Mouse (Mus musculus) bone marrow macrophage, adult 2 months (primary cell): Measurements from ENCODE around the gene Smarcd3. TPM values are rescaled to one million over a fixed set of nuclear protein-coding genes. Genes with fewer than 3 reads are reported as not detected.

Experiments
- H3K27ac ChIP-seq: 2 replicates; pipeline ENCODE4 v1.5.1; 2012; ENCODE audit warnings: low read depth, low read length; ENCODE audit not compliant: insufficient read depth
- H3K4me1 ChIP-seq: 2 replicates; pipeline ENCODE4 v1.6.1; 2012; ENCODE audit warnings: low read length; ENCODE audit not compliant: control insufficient read depth, insufficient read depth
- H3K4me3 ChIP-seq: 2 replicates; pipeline ENCODE4 v1.5.1; 2012; ENCODE audit warnings: mild to moderate bottlenecking, low read length, moderate library complexity; ENCODE audit not compliant: insufficient read depth
- CTCF ChIP-seq: IDR thresholded peaks from 2 replicates; pipeline ENCODE4 v1.5.1; 2012; ENCODE audit warnings: low read depth, mild to moderate bottlenecking, low read length, moderate library complexity
- POLR2A ChIP-seq: IDR thresholded peaks from 2 replicates; pipeline ENCODE4 v1.6.1; 2012; ENCODE audit warnings: mild to moderate bottlenecking, low read depth, low read length, borderline replicate concordance
- polyA plus RNA-seq: library from polyadenylated mRNA; stranded (reverse); fragments of >200 nt; gene quantifications from 2 replicates; pipeline ENCODE4 v1.2.4, GENCODE M21; 2012; ENCODE audit not compliant: missing spikeins, insufficient read depth, insufficient read length

The Smarcd3 gene
- polyA plus RNA-seq, 1 experiment = not detected

GRCm38 (mm10) chr5:24598570-24599006 is 25.6 kb downstream of the Smarcd3 start:
- Histone ChIP-seq H3K27ac (no peak overlapping the region), H3K4me1 (peaks cover 10% of the 10 kb centered on the region), H3K4me3 (no peak overlapping the region)
- TF ChIP-seq POLR2A = no peak
- peak; percentile 29 for TF ChIP-seq CTCF

DNA sequence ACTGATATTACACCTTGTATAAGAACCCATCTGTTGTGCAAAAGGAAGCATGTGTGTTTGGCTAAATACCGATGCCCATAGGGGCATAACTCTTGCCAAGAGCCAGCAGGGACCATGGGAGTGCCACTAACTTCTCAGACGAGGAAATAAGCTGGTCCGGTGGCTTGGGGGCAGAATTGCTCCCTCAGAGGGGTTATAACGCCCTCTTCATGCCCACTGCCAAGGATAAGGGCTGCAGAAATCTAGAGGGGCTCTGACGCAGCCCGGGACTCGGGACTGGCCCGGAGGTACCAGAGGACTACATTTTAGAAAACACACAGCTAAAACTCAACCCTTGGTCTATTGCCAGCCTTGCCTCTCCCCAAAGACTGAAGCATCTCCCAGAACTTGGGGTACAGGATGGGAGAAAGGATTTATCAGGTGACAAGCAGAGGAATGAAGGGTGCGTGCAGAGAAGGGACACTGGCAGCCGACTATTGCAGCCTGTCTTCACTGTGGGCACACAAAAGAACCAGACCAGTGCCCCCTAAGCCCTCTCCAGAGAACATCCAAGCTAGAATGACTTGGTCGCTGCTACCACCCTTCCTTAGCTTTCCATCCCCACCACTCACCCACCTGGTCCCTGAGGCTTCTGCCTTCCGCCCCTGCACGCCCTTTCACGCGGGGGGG is 26.2 kb downstream of the Smarcd3 start:
- TF ChIP-seq POLR2A = no peak
- no peak for TF ChIP-seq CTCF
- H3K27ac ChIP-seq = no peak overlapping the region
- H3K4me3 ChIP-seq = no peak overlapping the region
- peaks cover 10% of the 10 kb centered on the region for H3K4me1 ChIP-seq

GRCm38 (mm10) chr5:24597221-24597728 is 26.9 kb downstream of the Smarcd3 start:
- no peak overlapping the region for H3K27ac ChIP-seq
- TF ChIP-seq CTCF (no peak), POLR2A (no peak)
- peak overlapping the region; percentile 36 for H3K4me3 ChIP-seq
- H3K4me1 ChIP-seq = peaks cover 10% of the 10 kb centered on the region

DNA sequence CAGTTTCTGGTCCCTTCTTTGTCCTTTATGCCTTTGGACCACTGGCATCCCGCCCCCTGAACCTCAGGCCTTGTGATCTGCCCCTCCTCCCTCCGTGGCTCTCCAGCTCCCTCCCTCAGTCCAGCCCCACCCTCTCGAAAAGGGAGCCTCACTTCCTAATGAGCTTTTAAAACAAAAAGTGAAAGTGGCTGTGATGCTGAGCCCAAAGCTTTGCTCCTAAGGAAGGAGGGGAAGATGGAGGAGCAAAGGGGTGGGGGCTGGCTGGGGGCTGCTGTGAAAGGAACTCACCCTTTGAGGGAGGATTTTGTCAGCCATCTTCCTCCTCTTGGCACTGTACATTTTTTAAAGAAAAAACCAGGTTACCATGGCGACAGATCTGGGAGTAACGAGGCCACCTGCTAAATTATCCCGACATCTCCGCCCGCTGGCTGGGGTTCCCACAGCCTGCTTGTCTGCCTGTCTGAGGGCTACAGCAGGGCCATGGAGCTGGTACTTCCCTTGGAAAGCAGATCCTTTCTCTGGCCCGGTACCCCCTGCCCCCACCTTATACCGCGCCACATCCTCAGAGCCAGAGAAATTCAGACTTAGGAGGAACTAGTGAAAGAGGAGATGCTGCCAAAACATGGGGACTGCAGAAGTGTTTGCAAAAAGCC is 27.6 kb downstream of the Smarcd3 start:
- H3K4me1 ChIP-seq = peaks cover 10% of the 10 kb centered on the region
- no peak for TF ChIP-seq POLR2A
- no peak; the same call in 1 of the 2 replicates for TF ChIP-seq CTCF

DNA sequence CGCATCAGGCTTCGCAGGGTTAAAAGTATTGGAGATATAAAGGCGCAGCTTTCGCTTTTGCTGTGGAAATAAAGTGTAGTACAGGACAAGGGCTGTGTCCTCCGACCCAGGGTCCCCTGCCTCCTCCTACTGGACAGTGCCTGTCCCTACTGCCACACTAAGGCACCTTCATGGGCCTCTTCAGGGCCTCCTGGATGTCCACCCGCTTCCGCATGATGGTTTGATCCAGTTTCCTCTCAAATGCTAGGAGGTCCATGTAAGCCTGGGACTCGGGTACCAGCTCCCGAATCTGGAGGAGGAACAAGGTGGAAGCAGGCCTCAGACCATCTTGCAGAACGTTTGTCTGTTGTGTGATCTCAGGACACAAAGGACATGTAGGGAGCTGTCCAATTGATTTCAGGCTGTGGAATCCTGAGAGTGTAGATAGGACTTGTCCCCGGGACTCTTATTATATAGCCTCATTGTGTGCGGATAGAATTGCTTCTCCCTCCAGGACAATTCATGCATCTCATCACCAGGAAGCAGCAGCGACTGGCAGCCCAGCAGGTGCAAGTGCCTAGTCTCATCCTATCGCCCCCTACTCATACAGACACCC is 28.3 kb downstream of the Smarcd3 start:
- TF ChIP-seq POLR2A = no peak
- TF ChIP-seq CTCF = no peak
- Histone ChIP-seq H3K4me1 (peaks cover 10% of the 10 kb centered on the region), H3K4me3 (no peak overlapping the region)

More for the DNA sequence above, 27.6 kb downstream of the Smarcd3 start:
- Histone ChIP-seq H3K4me3 (peak overlapping the region; percentile 36), H3K27ac (no peak overlapping the region)

GRCm38 (mm10) chr5:24595261-24595660 is 28.9 kb downstream of the Smarcd3 start:
- H3K27ac ChIP-seq = no peak overlapping the region
- H3K4me1 ChIP-seq = peaks cover 10% of the 10 kb centered on the region
- H3K4me3 ChIP-seq = no peak overlapping the region
- TF ChIP-seq CTCF (no peak), POLR2A (no peak)

More for the DNA sequence above, 28.3 kb downstream of the Smarcd3 start:
- no peak overlapping the region for H3K27ac ChIP-seq

- Histone ChIP-seq H3K27ac (no peak overlapping the region), H3K4me3 (no peak overlapping the region), H3K4me1 (peaks cover 10% of the 10 kb centered on the region)
- TF ChIP-seq POLR2A (no peak), CTCF (no peak)
These were observed 29.9 kb downstream of the Smarcd3 start for GRCm38 (mm10) chr5:24594346-24594745.

DNA sequence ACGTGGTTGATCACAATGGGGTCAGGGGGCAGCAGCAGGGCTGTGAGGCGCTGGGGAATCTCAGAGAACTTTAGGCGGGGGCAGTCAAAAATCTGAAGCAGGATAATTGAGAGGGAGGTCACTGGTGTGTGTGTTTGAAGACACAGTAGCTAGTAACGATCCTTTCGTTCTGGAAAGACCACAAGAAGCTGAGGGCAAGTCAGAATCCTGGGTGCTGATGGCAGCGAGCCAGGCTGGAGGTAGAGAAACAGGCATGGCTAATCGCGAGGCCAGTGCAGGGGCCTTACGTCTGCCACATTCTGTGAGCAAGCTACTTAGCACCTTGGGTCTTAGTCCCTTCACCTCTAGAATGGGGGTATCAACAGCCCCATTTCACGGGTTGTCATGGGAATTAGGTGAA is 30.3 kb downstream of the Smarcd3 start:
- no peak overlapping the region for H3K27ac ChIP-seq
- H3K4me3 ChIP-seq = no peak overlapping the region
- H3K4me1 ChIP-seq = peaks cover 10% of the 10 kb centered on the region
- no peak for TF ChIP-seq CTCF
- TF ChIP-seq POLR2A = no peak

- Histone ChIP-seq H3K4me3 (no peak overlapping the region), H3K4me1 (peaks cover 12% of the 10 kb centered on the region), H3K27ac (no peak overlapping the region)
- TF ChIP-seq POLR2A = no peak
- TF ChIP-seq CTCF = no peak
These were observed 31.0 kb downstream of the Smarcd3 start for GRCm38 (mm10) chr5:24593230-24593629.
